18 mouse cellular contexts compared by ENCODE assay signal in the genomic region with DNA sequence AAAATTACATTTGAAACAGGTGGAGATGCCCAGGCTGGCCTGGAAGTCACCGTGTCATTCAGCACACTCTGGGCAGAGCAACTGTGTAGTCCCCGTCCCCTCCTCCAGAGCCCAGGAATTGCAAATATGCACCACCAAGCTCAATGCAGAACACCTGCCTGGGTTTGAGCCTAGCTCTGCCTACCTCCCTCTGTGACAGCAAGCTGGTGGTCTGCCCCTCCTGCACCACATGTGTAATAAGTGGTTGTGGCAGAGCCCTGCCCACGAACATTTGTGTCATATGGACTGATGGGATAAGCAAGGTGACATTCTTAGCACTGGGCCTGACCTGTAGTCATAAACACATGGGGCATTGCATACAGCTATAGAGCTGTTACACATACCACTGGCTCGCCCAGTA.
DNase-seq lines count a peak whose midpoint lies in the region; ATAC-seq lines count a peak whose summit lies in the region.
"Had no signal": no experiment of that assay in that cellular context is flagged by ENCODE, and none has a peak within 500 bp of the region (broad histone marks: within the 10 kb centered on the region; RNA-seq: fewer than 3 reads in every experiment).

No protein-coding gene starts in this region.

- intact Hi-C loops in left cerebral cortex, postnatal 4 days (cut with DNase I), result no loop called here

- peaks cover 4% of the 10 kb centered on the region; the same call in 1 of the 2 replicates for H3K4me1 ChIP-seq in forebrain, embryonic 12.5 days
- H3K4me1 ChIP-seq in forebrain, embryonic 14.5 days (ENCODE audit: control insufficient read depth, insufficient read depth, low read length), result no peaks in the 10 kb centered on the region
- peaks cover 12% of the 10 kb centered on the region; the same call in 1 of the 2 replicates for H3K4me1 ChIP-seq in limb, embryonic 13.5 days
- H3K4me1 ChIP-seq in limb, embryonic 10.5 days, result peaks cover 12% of the 10 kb centered on the region

- peaks cover 42% of the 10 kb centered on the region for H3K36me3 ChIP-seq in forebrain, embryonic 12.5 days (replicated peaks)
- peaks cover 25% of the 10 kb centered on the region for H3K36me3 ChIP-seq in forebrain, embryonic 14.5 days (ENCODE audit: control insufficient read depth, insufficient read depth, low read length)
- H3K36me3 ChIP-seq in limb, embryonic 13.5 days, result peaks cover 55% of the 10 kb centered on the region
- H3K36me3 ChIP-seq in limb, embryonic 10.5 days, result peaks cover 52% of the 10 kb centered on the region

- H3K9me3 ChIP-seq in forebrain, embryonic 12.5 days, result 0 out of 2 replicates have a peak, but pooled peaks cover 6% of the 10 kb centered on the region
- no peaks in the 10 kb centered on the region for H3K9me3 ChIP-seq in forebrain, embryonic 14.5 days (replicated peaks; ENCODE audit: control insufficient read depth, low read length)
- peaks cover 5% of the 10 kb centered on the region for H3K9me3 ChIP-seq in limb, embryonic 13.5 days
- H3K9me3 ChIP-seq in limb, embryonic 10.5 days (replicated peaks), result no peaks in the 10 kb centered on the region

- ATAC-seq in forebrain, embryonic 12.5 days (ENCODE audit: low FRiP score), result no peak
- no peak for ATAC-seq in forebrain, embryonic 14.5 days
- peak; percentile 45 for ATAC-seq in limb, embryonic 13.5 days (ENCODE audit: low FRiP score, low read depth)
- ATAC-seq: forebrain, embryonic 13.5 days; hindbrain, postnatal 0 days had no signal

- H3K27me3 ChIP-seq in forebrain, embryonic 12.5 days, result no peaks in the 10 kb centered on the region
- H3K27me3 ChIP-seq in forebrain, embryonic 14.5 days (replicated peaks; ENCODE audit: control insufficient read depth, insufficient read depth, low read length), result no peaks in the 10 kb centered on the region
- no peaks in the 10 kb centered on the region for H3K27me3 ChIP-seq in limb, embryonic 13.5 days
- H3K27me3 ChIP-seq in limb, embryonic 10.5 days (ENCODE audit: low read depth, poor library complexity, severe bottlenecking), result no peaks in the 10 kb centered on the region
- H3K27me3 ChIP-seq: forebrain, embryonic 13.5 days; hindbrain, embryonic 13.5 days had no signal

- H3K9ac ChIP-seq in forebrain, embryonic 12.5 days, result no peak overlapping the region
- H3K9ac ChIP-seq in forebrain, embryonic 14.5 days (ENCODE audit: low read length), result no peak overlapping the region
- H3K9ac ChIP-seq in limb, embryonic 13.5 days, result no peak overlapping the region
- H3K9ac ChIP-seq: forebrain, embryonic 13.5 days; hindbrain, embryonic 13.5 days had no signal

- WGBS in forebrain, embryonic 12.5 days, result 76% methylated on average over 4 of the region's 4 CpGs
- WGBS in forebrain, embryonic 14.5 days, result 82% methylated on average over 4 of the region's 4 CpGs
- 66% methylated on average over 4 of the region's 4 CpGs for WGBS in limb, embryonic 13.5 days
- WGBS in limb, embryonic 10.5 days, result 76% methylated on average over 4 of the region's 4 CpGs

- 0 out of 2 replicates have a peak overlapping the region, but pooled peaks have one; percentile 13 for H3K27ac ChIP-seq in forebrain, embryonic 12.5 days
- H3K27ac ChIP-seq in forebrain, embryonic 14.5 days (ENCODE audit: low read depth, low read length), result no peak overlapping the region
- no peak overlapping the region for H3K27ac ChIP-seq in limb, embryonic 13.5 days
- H3K27ac ChIP-seq in limb, embryonic 10.5 days, result no peak overlapping the region
- H3K27ac ChIP-seq: forebrain, embryonic 13.5 days; gastrocnemius, adult 2 months; hindbrain, embryonic 13.5 days; hindbrain, postnatal 0 days had no signal

- no peak overlapping the region for H3K4me2 ChIP-seq in forebrain, embryonic 12.5 days
- no peak overlapping the region for H3K4me2 ChIP-seq in forebrain, embryonic 14.5 days (ENCODE audit: low read length)
- no peak overlapping the region for H3K4me2 ChIP-seq in limb, embryonic 13.5 days (replicated peaks)
- H3K4me2 ChIP-seq: forebrain, embryonic 13.5 days; hindbrain, embryonic 13.5 days had no signal

- H3K4me3 ChIP-seq in forebrain, embryonic 12.5 days (replicated peaks), result no peak overlapping the region
- no peak overlapping the region for H3K4me3 ChIP-seq in forebrain, embryonic 14.5 days (ENCODE audit: low read depth, low read length)
- H3K4me3 ChIP-seq in limb, embryonic 13.5 days, result no peak overlapping the region
- no peak overlapping the region for H3K4me3 ChIP-seq in limb, embryonic 10.5 days
- H3K4me3 ChIP-seq: forebrain, embryonic 13.5 days; gastrocnemius, adult 2 months; hindbrain, embryonic 13.5 days had no signal

- no peak for DNase-seq in forebrain, embryonic 14.5 days (ENCODE audit: low spot score)
- DNase-seq in limb, embryonic 10.5 days (ENCODE audit: low spot score), result no peak
- DNase-seq in thymus, postnatal 0 days (ENCODE audit: low spot score), result peak; percentile 50
- DNase-seq in thymus, postnatal 36 days, result peak; percentile 31 to 59
- DNase-seq in right cerebral cortex, adult 2 months (ENCODE audit: low spot score in 2 of 2), result no peak
- DNase-seq in left cerebral cortex, postnatal 4 days, result no peak
- DNase-seq: adrenal gland, postnatal 14 days; cerebellum, adult 11-12 months; cerebellum, adult 9-10 months; cerebellum, postnatal 36 days; gastrocnemius, adult 2 months; gastrocnemius, postnatal 25 days; heart, postnatal 14 days had no signal

Comparison
In these comparisons a context has a peak if more than half of its experiments do, and no peak if none do; other contexts are left out.
1. DNase-seq: peak in thymus, postnatal 0 days (single experiment) and thymus, postnatal 36 days (2 of 2); none in forebrain, embryonic 14.5 days (single experiment), limb, embryonic 10.5 days (single experiment), right cerebral cortex, adult 2 months (0 of 2) and left cerebral cortex, postnatal 4 days (single experiment).